Comparison of ENCODE assay signal across 22 mouse cellular contexts in the genomic region with DNA sequence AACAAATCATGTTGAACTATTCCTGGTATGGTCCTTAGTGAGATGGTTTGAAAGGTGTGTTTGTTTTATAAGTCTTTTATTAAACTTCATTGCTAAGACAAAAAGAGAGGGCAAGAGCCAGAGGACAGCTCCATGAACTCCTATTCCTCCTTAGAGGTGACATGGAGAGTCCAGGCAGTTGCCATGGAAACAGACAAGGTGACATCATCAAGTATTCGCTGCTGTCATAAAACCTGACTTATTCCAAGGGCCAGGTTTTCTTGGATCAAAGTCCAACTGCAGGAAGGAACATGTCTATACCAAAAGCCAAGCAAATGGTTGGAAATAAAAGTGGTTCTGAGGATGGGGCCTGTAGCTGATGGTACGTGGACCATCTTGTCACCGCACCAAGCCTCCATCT.
"Had no signal": no experiment of that assay in that cellular context is flagged by ENCODE, and none has a peak within 500 bp of the region (broad histone marks: within the 10 kb centered on the region; RNA-seq: fewer than 3 reads in every experiment).

No protein-coding gene starts in this region.

- H3K4me2 ChIP-seq: limb, embryonic 13.5 days; liver, embryonic 12.5 days; liver, embryonic 15.5 days; lung, embryonic 15.5 days; midbrain, embryonic 11.5 days; midbrain, embryonic 15.5 days; neural tube, embryonic 13.5 days; stomach, embryonic 15.5 days had no signal

- H3K27ac ChIP-seq: layer of hippocampus, adult 2 months; limb, embryonic 10.5 days; limb, embryonic 13.5 days; liver, embryonic 12.5 days; liver, embryonic 15.5 days; lung, embryonic 15.5 days; midbrain, embryonic 15.5 days; neural tube, embryonic 13.5 days; stomach, embryonic 15.5 days had no signal

- H3K4me3 ChIP-seq: layer of hippocampus, adult 2 months; limb, embryonic 10.5 days; limb, embryonic 13.5 days; liver, embryonic 12.5 days; liver, embryonic 15.5 days; lung, embryonic 15.5 days; midbrain, embryonic 15.5 days; myocyte; neural tube, embryonic 13.5 days; stomach, embryonic 15.5 days had no signal

- H3K27me3 ChIP-seq: limb, embryonic 13.5 days; liver, embryonic 15.5 days; lung, embryonic 15.5 days; midbrain, embryonic 15.5 days; neural tube, embryonic 13.5 days; stomach, embryonic 15.5 days had no signal

- H3K36me3 ChIP-seq: limb, embryonic 10.5 days; limb, embryonic 13.5 days; liver, embryonic 12.5 days; liver, embryonic 15.5 days; lung, embryonic 15.5 days; midbrain, embryonic 15.5 days; neural tube, embryonic 13.5 days; stomach, embryonic 15.5 days had no signal

- H3K9me3 ChIP-seq: limb, embryonic 10.5 days; limb, embryonic 13.5 days; liver, embryonic 12.5 days; liver, embryonic 15.5 days; lung, embryonic 15.5 days; midbrain, embryonic 15.5 days; neural tube, embryonic 13.5 days; stomach, embryonic 15.5 days had no signal

- H3K9ac ChIP-seq: limb, embryonic 13.5 days; liver, embryonic 12.5 days; liver, embryonic 15.5 days; lung, embryonic 15.5 days; midbrain, embryonic 15.5 days; neural tube, embryonic 13.5 days; stomach, embryonic 15.5 days had no signal

- ATAC-seq: liver, embryonic 12.5 days; midbrain, embryonic 15.5 days had no signal

- DNase-seq: kidney, adult 9 months; kidney, postnatal 14 days; layer of hippocampus, adult 9-11 months; liver; lung, adult 18-20 months; lung, postnatal 10 days; lung, postnatal 4 days; retina, postnatal 1 day; right cerebral cortex, postnatal 25 days; spleen, adult 18-20 months; thymus, postnatal 36 days had no signal

- H3K4me1 ChIP-seq: limb, embryonic 10.5 days; limb, embryonic 13.5 days; liver, embryonic 12.5 days; liver, embryonic 15.5 days; lung, embryonic 15.5 days; midbrain, embryonic 15.5 days; neural tube, embryonic 13.5 days; stomach, embryonic 15.5 days had no signal
